Mouse (Mus musculus) yolk sac, embryonic 10.5 days (tissue): ENCODE results near the gene Sprn.

ENCODE experiments used
- DNase-seq: peaks from one replicate; pipeline ENCODE4 v3.0.0-alpha.2; 2017; ENCODE audit warnings: low spot score

The Sprn gene

DNA sequence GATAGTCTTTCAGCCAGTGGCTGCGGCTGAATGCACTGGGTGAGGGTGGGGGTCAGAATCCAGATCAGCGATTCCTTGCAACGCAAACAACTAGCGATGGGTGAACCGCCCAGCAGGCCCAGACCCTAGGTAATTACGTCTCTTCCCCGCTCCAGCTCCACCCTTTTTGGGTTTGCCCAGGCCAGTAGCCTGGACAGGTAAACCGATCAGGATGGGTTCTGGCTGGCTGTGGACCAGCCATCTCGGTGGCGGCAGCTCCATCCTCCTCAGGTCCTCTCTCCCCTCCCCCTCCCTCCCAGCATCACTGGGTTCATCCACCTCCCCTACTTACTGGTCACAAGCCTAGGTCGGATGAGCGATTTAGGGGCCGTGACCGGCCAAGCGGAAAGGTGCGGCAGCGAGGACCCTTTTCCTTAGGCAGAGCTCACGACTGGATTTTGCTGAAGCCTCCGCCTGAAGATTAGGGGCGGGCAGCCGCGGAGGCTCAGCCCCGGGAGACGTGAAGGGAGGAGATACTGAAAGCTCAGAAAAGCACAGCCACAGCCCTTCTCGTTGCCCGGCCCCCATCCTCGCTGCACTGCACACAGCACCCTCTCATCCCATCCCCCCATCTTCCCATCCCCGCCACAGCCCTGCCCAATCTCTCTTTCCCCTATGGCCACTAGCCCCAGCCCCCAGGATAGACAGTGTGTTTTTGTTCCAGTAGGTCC, at the start of gene Sprn:
Gene Sprn, minus strand, starts transcription at position 660 of the 710 bp plus-strand sequence.
- no peak for DNase-seq

DNA sequence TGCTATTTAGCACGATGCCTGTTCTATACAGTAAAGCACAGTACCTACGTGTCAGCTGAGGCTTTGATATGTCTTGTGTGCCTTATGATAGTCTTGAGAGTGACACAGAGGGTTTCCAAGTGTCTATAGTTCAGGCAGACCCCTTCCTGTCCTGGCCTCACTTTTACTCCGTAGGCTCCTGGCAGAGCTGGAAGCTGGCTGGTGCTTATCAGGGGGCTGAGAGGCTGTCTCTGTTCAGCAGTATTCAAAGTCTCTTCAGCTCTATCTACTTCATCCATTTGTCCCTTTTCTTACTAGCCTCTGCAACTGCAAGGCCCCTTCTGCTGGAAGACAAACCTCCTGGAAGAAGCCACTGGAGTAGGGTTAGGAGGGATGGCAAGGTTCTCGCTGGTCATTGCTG, 46.4 kb upstream of the Sprn start:
- no peak for DNase-seq

DNA sequence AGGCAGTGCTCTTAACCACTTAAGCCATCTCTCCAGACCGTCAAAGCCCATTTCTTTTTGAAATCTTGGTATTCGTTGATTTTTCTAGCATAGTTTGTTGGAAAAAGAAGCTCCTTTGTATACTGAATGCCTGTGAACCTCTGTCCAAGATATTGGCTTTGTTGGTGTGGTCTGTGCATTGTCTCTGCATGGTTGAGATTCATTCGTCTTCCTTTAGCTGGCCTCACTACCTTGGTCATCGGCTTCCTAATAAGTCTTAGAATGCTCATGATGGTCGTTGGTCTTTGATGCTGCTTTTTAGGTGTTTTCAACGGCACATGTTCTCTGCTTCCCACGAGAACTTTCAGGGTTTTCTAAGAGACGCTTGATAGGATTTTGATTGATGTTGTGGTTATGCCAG, 41.3 kb upstream of the Sprn start:
- no peak for DNase-seq

DNA sequence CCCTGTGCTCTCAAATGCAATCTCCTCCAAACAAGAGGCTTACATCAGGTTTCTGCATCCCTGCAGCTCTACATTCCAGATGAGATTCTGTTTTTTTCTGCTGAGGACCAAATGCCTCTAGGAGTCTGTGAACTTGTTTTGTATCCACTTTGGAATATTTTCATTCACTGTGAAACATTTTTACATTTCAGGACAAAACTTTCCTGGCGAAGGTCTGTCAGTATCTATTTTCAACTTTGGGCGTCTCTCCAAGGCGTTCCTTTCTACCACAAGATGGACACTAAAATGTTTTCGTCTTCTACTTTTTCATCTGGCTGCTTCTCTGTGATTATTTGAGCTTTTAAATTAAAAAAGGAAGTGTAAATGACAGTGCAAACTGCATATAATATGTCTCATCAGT, 39.4 kb upstream of the Sprn start:
- DNase-seq, result no peak

DNA sequence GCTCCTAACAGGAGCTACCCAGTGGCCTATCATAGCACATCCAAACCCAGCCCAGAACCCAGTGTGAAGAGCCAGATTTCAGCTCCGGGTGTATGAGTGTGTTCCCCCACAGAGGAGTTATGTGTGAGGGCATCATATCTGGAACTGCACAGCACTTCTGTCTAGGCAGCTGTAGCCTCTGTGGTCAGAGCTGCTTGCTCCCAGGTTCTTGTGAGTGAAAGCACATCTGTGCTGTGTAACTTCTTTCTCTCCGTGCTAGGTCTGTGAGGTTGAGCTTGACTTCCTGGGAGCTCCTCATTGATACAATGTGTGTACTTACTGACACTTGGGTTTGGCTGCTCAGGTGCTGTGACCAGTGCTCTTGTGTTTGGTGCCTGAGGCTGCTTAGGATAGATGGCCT, 38.2 kb upstream of the Sprn start:
- DNase-seq, result no peak

DNA sequence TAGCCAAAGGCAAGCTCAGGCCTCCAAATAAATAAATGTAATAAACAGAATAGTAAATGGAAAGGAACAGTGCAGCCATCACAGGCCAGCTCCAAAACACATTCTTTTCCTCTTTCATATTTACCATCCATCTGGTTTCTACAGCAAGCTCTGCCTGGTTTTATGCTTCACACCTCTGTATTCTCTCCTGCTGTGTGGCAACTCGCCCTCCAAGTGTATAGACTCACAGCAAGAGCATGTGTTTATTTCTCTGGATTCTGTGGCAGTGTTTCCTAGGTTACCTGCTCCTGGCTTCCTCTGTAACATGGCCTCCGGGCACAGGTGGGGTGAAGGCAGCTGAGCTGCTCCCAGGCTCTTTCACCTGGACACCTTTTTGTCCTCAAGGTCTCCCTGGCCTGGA, 37.8 kb upstream of the Sprn start:
- DNase-seq, result no peak

DNA sequence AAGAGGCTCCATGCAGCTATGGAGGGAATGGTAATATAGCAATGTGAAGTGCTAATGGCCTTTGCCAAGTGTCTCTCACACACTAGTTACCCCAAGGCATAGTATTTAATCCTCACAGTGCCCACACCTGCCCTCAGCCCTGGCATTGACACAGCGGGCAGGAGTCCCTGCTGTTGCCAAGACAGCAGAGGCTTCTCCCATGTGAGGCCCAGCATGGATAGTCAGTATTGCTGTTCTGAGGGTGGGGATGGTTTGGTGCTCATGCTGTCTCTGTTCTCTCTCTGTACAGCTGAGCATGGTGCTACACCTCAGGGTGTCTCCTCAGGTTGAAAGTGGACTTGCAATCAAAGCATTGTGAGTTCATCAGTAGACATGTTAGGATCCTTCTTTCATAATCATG, 35.8 kb upstream of the Sprn start:
- no peak for DNase-seq

DNA sequence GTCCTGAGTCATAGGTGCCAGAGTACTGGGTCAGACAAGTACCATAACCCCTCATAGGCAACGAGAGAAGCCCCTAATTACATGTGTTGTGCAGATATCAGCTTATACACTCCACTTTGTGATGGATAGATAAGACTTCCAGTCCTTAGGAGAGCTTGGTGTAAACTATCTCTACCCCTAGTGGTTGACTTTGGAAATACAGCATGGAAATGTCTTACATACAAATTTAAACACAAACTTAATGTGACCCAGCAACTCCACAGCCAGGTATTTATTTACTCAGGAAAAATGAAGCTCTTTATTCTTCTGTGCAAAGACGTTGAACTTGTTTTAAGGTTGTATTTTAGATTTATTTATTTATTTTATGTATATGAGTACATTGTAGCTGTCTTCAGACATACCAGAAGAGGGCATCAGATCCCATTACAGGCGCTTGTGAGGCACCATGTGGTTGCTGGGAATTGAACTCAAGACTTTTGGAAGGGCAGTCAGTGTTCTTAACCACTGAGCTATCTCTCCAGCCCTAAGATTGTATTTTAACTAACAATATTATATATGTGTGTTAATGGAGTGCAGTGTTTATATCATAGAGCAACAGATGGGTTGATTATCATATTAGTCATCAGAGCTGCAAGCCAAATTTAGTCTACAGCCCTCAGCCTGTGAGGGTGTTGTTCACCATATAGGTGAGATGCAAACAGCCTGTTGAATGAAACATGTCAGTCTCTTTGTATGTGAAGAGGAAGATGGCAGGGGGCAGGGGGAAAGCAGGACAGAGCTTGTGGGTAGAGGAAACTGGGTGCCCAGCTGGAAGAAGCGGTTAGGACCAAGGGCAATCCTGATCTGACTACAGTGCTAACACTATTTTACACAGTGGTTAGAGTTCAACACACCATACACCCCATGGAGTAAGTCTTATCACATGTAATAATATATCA, 34.0 kb upstream of the Sprn start:
- no peak for DNase-seq

DNA sequence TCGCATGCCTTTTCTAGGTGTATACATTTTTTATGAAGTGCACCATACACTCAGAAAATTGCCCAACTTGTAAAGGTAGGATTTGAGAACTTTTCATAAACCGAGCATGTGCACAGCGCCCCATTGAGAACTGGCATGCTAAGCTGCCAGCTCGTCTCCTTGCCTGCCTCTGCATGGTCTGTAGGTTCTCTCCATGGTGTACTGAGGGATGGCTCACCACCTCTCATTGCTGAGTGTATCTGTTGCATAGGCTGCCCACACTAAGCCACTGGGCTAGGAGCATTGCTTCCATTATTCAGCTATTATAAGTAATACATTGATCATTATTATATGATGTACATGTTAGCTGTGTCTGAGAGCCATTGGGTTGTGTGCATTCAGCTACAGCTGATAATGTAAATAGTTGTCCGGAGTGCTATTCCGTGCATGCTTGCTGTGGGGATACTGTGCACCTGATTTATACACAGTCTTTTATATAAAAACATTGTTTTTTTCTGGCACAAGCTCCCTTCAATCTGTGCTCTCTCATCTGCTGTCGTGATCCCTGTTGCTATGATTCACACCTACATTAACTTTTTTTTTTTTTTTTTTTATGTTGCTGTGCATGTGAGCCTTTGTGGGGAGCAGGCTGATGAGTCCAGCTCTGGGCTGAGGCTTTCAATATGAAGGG, 33.2 kb upstream of the Sprn start:
- no peak for DNase-seq

DNA sequence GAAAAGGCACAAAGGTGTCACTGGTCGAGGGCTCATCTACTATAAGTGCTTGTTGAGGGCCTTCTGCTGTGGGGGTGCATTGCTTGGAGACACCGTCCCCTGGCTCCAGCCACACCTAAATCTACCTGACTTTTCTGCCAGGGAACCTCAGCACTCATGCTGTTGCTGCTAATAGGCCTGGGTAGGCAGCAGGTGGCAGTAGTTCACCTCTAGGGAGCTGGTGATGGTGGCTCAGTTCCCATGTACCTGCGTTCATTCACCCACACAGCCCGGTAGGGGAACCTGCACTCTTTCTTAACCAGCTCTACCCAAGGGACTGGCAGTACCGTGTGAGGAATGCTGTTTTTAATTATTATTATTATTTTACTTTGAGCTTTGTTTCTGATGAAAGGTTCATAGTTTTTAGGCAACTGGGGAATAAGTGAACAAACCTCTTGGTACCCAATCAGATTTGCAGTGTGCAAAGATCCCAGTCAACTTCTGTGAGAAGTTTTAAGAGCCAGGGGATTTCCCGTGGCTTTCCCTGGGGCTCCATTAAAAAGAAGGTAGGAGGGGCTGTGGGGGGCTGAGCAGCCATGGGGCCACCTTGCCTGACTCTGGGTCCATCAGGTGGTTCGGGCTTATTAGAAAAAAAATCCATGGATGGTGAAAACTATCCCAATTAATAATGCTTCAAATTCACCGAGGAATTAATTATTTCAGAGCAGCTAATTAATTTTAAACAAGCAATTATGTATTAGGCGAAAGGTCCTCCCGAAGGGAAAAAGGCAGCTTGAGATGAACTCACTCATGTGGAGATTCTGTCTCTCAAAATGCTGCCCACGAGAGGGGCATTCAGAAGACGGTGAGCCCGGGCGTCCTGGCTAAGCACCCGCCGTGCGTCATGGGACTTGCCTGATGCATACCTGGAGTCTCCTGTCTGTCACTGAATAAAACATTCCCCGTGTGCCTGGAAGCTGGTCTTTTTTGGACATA, 32.3 kb upstream of the Sprn start:
- no peak for DNase-seq

DNA sequence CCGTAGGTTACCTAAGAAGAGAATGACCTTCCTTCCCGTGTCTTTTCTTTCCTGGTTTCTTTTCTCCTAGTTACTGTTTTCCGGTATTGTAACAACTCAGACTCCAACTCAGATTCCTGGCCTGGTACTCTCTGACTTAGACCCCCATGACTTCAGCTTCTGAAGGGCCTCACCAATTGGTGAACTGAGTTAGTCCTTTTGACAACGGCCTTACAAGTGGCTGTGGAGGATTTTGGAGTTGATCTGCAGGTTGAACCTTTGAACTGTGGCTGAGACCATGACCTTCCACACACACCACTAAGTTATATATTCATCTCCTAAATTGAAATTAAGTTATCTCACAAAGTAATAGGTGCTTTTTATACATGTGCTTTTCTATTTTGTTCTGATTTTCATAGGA, 29.5 kb upstream of the Sprn start:
- DNase-seq, result no peak

DNA sequence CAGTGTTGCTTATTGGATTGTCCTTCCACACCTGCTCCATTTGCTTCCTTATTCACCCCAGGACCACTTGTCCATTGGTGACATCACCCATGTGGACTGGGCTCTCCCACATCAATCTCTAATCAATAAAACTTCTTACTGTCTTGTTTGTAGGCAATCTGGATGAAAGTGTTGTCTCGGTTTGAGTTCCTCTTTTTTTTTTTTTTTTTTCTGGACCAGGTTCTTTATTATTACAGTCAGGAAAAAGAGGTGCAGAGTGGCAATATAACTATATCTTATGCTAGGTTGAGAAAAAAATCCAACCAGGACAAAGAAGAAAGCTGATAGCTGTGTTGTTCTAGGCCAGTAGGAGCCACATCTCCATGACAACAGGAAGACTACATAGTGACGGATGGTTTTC, 26.0 kb upstream of the Sprn start:
- no peak for DNase-seq

DNA sequence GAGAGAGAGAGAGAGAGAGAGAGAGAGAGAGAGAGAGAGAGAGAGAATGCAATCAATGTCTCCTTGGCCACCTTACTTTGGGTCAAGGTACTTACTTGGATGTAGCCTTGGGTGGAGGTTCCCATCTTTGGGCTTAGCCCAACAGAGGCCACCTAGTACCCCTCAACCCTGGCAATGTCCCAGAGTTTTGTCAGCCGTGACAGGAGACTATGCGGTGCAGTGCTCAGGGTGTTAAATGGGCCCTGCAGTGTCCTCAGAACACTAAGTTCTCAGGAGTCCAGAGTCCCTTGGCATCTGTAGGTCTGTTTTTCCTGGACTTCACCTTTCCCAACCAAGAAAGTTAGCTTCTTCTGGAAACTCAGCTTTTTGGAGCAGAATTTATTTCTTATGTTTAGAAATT, 24.5 kb upstream of the Sprn start:
- DNase-seq, result no peak

DNA sequence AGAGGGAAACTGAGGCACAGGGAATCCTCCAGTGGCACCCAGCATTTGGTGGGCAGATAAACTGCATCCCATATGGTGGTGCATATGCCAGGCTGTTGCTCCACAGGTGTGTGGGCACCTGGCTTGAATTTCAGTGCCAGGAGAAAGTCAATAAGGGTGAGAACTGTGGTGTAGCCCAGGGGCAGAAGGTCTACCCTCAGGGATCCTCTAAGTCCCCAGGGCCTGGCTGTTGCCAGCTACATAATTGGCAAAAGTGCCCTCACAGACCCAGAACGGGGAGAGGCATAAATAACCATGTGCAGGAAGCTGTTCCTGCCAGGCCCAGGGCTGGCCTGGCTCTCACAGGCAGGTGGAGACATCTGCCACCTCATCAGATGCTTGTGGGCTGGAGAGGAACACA, 18.3 kb upstream of the Sprn start, which contains the start of gene Olfr523:
Gene Olfr523, plus strand, starts transcription at position 282 of the 400 bp plus-strand sequence.
- DNase-seq, result no peak

DNA sequence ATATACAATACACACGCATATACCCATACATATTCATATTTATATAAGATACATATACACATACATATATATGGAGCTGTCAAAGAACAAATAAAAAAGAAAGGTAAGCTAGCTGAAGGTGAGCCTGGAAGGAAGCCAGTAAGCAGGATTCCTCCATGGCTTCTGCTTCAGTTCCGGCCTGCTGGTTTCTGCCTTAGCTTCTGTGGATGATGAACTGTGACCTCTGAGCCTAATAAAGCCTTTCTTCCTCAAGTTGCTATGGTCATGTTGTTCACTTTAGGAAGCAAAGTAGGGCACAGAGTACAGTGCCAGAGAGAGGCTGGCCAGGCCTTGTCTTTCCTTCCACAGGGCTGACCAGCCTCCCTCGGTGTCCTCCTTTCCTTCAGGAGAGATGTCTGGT, 16.2 kb upstream of the Sprn start:
- DNase-seq, result no peak

DNA sequence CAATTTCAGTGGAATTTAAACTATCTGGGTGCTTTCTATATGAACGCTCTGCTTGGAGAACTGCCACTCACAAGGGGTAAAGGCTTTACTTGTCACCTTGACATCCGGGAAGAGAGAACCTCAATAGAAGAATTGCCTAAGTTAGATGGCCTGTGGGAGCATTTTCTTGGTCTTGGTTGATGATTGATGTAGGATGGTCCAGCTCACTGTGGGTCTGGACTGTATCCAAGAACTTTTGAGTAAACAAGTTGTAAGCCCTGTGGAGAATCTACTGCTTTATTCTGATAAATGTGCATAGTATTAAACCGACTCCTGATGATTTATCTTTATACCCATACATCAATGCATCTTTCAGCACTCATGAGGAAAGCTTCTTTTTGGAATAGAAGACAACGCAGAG, 14.7 kb upstream of the Sprn start:
- no peak for DNase-seq

DNA sequence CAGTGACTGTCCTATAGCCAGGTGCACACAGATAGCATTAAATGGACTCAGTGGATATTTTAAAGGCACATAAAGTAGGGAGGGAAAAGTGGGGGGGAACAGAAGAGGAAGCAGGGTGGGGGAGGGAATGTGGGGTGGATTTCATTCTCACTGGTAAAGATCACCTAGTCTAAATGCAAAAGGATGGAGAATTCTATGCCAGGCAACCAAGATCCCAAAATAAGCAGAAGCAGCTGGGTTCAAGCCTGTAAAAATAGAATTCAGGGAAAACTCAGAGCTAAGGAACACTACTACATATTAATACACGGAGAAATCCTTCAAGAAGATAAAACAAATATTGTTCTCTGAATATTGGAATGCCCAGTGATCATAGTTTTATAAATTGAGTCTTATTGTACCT, 13.3 kb upstream of the Sprn start:
- no peak for DNase-seq

DNA sequence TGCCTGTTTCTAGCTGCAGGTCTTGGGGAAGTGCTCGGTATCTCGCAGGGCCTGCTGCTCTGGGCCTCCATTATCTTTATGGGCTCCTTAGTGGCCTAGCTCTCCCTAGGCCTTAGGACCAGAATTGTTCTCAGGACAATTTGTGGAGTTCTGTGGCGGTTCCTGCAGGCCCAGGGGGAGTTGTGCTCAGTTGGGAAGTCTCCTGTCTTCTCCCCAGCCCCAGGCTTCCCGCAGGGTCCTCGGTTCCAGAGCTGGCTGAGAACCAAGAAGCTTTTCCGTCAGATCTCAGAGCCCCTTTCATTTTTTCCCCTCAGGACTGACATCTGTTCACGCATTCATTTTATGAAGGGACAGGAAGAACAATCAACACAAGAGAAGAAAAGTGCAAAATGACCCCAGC, 10.0 kb upstream of the Sprn start, which contains the start of gene Olfr522:
Gene Olfr522, minus strand, starts transcription at position 101 of the 400 bp plus-strand sequence.
- DNase-seq, result no peak

DNA sequence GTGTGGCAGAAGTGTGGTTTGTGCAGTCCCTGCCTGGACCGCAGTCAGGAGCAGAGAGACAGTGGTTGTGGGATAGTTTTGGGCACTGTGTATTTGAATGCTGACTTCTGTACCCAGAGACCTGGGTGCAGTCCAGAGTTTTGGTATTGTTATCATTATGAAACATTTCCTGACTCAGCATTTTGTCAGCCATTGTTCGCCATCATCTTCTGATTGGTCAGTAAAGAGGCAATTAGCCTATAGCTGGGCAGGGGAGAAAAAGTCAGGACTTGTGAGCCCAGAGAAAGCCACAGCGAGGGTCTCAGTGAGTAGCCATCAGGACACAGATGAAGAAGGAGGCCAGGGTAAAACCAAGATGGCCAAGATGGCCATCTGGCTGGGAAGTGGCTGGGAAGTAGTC, 5.7 kb upstream of the Sprn start:
- no peak for DNase-seq

DNA sequence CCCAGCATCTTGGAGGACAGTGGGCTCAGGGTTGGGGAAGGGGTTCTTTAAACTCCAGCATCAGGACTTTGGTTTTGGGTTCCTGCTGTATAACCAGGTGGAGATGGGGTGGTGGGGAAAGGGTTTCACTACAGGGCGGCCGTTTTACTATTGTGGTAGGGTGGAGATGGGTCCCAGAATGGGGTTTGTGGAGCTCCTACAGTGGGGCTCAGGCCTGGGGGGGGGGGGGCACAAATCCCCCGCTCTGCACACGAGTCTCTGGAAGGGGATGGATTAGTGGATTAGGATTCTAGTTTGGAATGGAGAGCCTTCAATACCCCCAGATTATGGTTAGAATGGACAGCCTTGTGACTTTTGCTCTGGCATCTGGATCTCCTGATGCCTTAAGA, 854 bp downstream of the Sprn start:
- DNase-seq, result no peak

DNA sequence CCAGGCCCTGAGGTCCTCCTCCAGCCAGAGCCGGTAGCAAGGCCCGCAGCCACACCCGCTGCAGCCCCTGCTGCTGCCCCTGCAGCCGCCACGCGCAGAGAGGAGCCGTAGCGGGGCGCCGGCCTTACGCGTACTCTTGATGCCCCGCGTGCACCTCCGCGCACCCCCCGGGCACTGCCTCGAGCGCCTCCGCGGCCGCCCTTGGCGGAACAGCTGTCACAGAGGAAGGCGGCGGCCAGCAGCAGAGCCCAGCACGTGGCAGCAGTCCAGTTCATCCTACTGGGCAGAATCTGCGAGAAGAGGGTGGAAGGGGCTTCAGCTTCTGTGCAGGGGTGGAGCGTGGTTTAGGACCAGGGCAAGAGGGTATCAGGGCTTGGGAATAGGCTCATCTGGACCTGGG, 1.3 kb downstream of the Sprn start:
- no peak for DNase-seq

DNA sequence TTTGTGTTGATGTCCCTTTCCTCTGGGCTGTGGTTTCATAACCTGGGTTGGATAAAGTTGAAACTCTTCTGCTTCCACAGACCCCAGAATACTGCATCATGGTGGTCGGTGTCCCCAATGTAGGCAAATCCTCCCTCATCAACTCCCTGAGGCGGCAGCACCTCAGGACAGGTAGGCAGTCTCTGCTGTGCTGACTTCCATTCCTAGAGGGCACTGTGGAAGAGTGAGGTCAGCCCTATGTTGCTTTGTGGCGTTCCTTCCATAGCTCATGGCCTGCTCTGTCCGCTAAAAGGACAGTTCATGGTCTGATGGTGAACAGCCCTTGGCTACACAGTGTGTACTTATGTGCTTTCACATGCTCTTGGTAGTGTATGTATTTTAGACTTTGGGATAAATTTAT, 10.1 kb downstream of the Sprn start:
- no peak for DNase-seq
